Mouse (Mus musculus): ENCODE results near the gene Ank2.

DNA sequence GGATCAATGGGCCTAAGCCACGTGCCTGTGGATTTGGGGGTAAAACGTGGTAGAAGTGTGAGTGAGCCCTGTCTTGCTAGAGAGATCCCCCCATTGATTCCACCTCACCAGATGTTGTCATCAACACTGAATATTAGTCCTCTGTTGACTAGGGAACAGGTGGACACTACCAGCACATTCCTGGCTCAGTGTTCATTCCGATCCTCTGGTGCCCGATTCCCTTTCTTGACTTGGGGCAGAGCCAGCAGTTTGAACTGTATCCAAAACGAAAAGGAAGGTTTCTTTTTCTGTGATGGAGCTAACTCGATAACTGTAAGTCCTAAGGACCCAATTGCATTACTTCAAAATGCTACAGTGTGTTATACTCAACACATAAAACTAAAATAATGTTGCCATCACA lies 382.9 kb downstream of the Ank2 start:
- TF ChIP-seq CTCF (IDR thresholded peaks at IDR 0.05; ENCODE audit: low read depth, low read length) (no peak), TAL1 (conservative IDR thresholded peaks at IDR 0.05; ENCODE audit: low read depth, low read length) (no peak), GATA1 (IDR thresholded peaks at IDR 0.05; ENCODE audit: borderline replicate concordance, low read length) (no peak), POLR2AphosphoS5 (IDR thresholded peaks at IDR 0.05; ENCODE audit: insufficient replicate concordance, low read depth, low read length) (no peak), GATA2 (IDR thresholded peaks at IDR 0.05; ENCODE audit: borderline replicate concordance, low read depth, low read length) (no peak)

All from G1E (cell line).